Mouse (Mus musculus) lung, postnatal 0 days (tissue): Measurements from ENCODE around the gene Hspa1l.

ENCODE experiments used
- CTCF ChIP-seq: IDR thresholded peaks from 2 replicates; pipeline ENCODE4 v1.5.1; 2016; ENCODE audit warnings: antibody characterized with exemption, mild to moderate bottlenecking
- EP300 ChIP-seq: IDR thresholded peaks from 2 replicates; pipeline ENCODE4 v1.6.1; 2016; ENCODE audit warnings: antibody characterized with exemption, mild to moderate bottlenecking, control low read depth

DNA sequence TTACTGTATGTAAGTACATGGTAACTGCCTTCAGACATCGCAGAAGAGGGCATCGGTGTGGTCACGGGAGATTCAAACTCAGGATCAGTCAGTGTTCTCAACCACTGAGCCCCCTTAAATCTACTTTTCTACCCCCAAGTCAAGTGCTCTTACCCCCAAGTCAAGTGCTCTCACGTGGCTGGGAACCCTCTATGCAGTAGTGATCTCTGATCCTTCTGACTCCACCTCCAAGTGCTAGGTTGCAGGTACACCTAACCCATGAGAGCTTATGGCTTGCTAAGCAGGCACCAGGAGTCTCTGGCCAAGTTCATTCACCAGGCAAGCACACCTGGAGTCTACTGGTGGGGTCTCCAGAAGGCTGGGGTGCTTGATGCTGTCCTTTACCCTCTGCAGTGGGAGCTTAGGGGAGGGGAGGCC lies 22.9 kb upstream of the Hspa1l start:
- no peak for TF ChIP-seq CTCF
- TF ChIP-seq EP300 = no peak
